Mouse (Mus musculus): ENCODE data around the gene Rbms3. TPM values are rescaled to one million over a fixed set of nuclear protein-coding genes. Genes with fewer than 3 reads are reported as not detected.

Rbms3 gene
- total and polyA plus RNA-seq, 2 experiments = 2.4 to 4.0 TPM

DNA sequence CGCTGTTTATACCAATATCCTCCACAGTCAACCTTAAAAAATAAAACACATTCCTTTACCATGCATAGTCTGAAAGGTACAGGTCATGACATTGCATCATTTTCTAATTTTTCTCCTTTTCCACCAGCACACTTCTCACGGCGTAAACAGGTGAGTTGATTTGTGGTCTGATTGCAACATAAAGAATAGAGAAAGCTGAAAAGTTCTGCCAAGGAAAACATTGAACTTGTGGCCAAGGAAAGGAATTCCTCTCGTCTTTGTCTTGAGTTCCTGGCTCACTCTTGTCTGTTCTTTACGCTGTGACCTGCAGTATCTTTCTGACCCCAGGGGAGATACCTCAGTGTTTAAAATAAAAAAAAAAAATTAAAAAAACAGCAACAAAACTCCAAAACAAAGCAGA is 370.1 kb downstream of the Rbms3 start:
- no peak for DNase-seq (ENCODE audit: extremely low read depth, low read depth, low spot score)
- H3K27me3 ChIP-seq (ENCODE audit: control insufficient read depth, insufficient read depth, low read length) = no peaks in the 10 kb centered on the region
- H3K27ac ChIP-seq (replicated peaks; ENCODE audit: insufficient read depth, low read depth, low read length) = no peak overlapping the region
- 86% methylated on average over 5 of the region's 5 CpGs for WGBS
- H3K4me1 ChIP-seq (ENCODE audit: control insufficient read depth, insufficient read depth, low read length) = no peaks in the 10 kb centered on the region
- no peak for TF ChIP-seq CTCF (IDR thresholded peaks at IDR 0.05; ENCODE audit: low read depth, low read length)
- TF ChIP-seq POLR2A (IDR thresholded peaks at IDR 0.05; ENCODE audit: extremely low read depth, insufficient read depth, low read length) = no peak
- no peak overlapping the region for H3K9ac ChIP-seq (ENCODE audit: low read depth, low read length)
- no peaks in the 10 kb centered on the region for H3K36me3 ChIP-seq (ENCODE audit: control insufficient read depth, insufficient read depth, low read length)
- no peak overlapping the region for H3K4me3 ChIP-seq (ENCODE audit: insufficient read depth, low read depth, low read length)
- no peaks in the 10 kb centered on the region for H3K79me2 ChIP-seq (ENCODE audit: control insufficient read depth, insufficient read depth, low read length)

GRCm38 (mm10) chr9:117253361-117253760 is 376.4 kb downstream of the Rbms3 start:
- Histone ChIP-seq H3K36me3 (ENCODE audit: control insufficient read depth, insufficient read depth, low read length) (no peaks in the 10 kb centered on the region), H3K4me1 (ENCODE audit: control insufficient read depth, insufficient read depth, low read length) (no peaks in the 10 kb centered on the region), H3K79me2 (ENCODE audit: control insufficient read depth, insufficient read depth, low read length) (no peaks in the 10 kb centered on the region), H3K4me3 (ENCODE audit: insufficient read depth, low read depth, low read length) (no peak overlapping the region; the same call in 1 of the 2 replicates), H3K27me3 (ENCODE audit: control insufficient read depth, insufficient read depth, low read length) (no peaks in the 10 kb centered on the region), H3K27ac (replicated peaks; ENCODE audit: insufficient read depth, low read depth, low read length) (no peak overlapping the region), H3K9ac (ENCODE audit: low read depth, low read length) (no peak overlapping the region)
- whole genome bisulfite sequencing = 78% methylated on average over 11 of the region's 11 CpGs
- DNase-seq (ENCODE audit: extremely low read depth, low read depth, low spot score) = no peak
- no peak for TF ChIP-seq CTCF (IDR thresholded peaks at IDR 0.05; ENCODE audit: low read depth, low read length)
- no peak for TF ChIP-seq POLR2A (IDR thresholded peaks at IDR 0.05; ENCODE audit: extremely low read depth, insufficient read depth, low read length)

DNA sequence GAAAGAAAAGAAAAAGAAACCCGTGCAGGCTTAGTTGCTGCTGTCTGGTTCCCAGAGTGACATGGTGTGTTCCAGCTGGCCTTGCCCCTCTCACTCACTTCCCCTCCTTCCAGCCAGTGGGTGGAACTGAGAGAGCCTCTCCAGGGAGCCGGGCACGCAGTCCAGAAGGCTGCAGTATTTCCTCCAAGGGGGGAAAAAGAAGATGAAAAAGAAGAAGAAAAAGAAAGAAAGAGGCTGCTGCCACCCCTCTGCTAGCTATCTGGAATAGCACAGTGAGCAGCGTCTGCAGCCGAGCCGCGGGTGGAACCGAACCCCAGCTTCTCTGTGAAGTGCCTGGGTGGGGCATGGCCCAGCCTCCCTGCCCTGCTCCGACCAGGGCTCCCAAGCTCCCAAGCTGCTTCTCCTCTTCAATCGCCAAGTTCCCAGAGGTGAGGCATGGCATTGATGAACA is 377.3 kb downstream of the Rbms3 start:
- TF ChIP-seq POLR2A (IDR thresholded peaks at IDR 0.05; ENCODE audit: extremely low read depth, insufficient read depth, low read length) = no peak
- Histone ChIP-seq H3K36me3 (ENCODE audit: control insufficient read depth, insufficient read depth, low read length) (no peaks in the 10 kb centered on the region), H3K4me1 (ENCODE audit: control insufficient read depth, insufficient read depth, low read length) (no peaks in the 10 kb centered on the region), H3K4me3 (ENCODE audit: insufficient read depth, low read depth, low read length) (peak overlapping the region; percentile 58), H3K79me2 (ENCODE audit: control insufficient read depth, insufficient read depth, low read length) (no peaks in the 10 kb centered on the region), H3K27me3 (ENCODE audit: control insufficient read depth, insufficient read depth, low read length) (no peaks in the 10 kb centered on the region), H3K9ac (ENCODE audit: low read depth, low read length) (peak overlapping the region; percentile 31; the same call in 1 of the 2 replicates), H3K27ac (replicated peaks; ENCODE audit: insufficient read depth, low read depth, low read length) (0 out of 2 replicates have a peak overlapping the region, but pooled peaks have one; percentile 1)
- DNase-seq (ENCODE audit: extremely low read depth, low read depth, low spot score) = no peak
- WGBS = 2% methylated on average over 10 of the region's 10 CpGs

- DNase-seq (ENCODE audit: extremely low read depth, low read depth, low spot score) = no peak
- Histone ChIP-seq H3K36me3 (ENCODE audit: control insufficient read depth, insufficient read depth, low read length) (no peaks in the 10 kb centered on the region), H3K4me1 (ENCODE audit: control insufficient read depth, insufficient read depth, low read length) (no peaks in the 10 kb centered on the region), H3K27me3 (ENCODE audit: control insufficient read depth, insufficient read depth, low read length) (no peaks in the 10 kb centered on the region), H3K27ac (replicated peaks; ENCODE audit: insufficient read depth, low read depth, low read length) (peak overlapping the region; percentile 42; the same call in 1 of the 2 replicates), H3K79me2 (ENCODE audit: control insufficient read depth, insufficient read depth, low read length) (no peaks in the 10 kb centered on the region), H3K9ac (ENCODE audit: low read depth, low read length) (peak overlapping the region; percentile 54), H3K4me3 (ENCODE audit: insufficient read depth, low read depth, low read length) (peak overlapping the region; percentile 78)
- TF ChIP-seq POLR2A (IDR thresholded peaks at IDR 0.05; ENCODE audit: extremely low read depth, insufficient read depth, low read length) (no peak), CTCF (IDR thresholded peaks at IDR 0.05; ENCODE audit: low read depth, low read length) (no peak)
- 1% methylated on average over 29 of the region's 29 CpGs for WGBS
These were observed 378.0 kb downstream of the Rbms3 start for GRCm38 (mm10) chr9:117251521-117252368.

- no peaks in the 10 kb centered on the region for H3K27me3 ChIP-seq (ENCODE audit: control insufficient read depth, insufficient read depth, low read length)
- TF ChIP-seq POLR2A (IDR thresholded peaks at IDR 0.05; ENCODE audit: extremely low read depth, insufficient read depth, low read length) (no peak), CTCF (IDR thresholded peaks at IDR 0.05; ENCODE audit: low read depth, low read length) (no peak)
These were observed 378.9 kb downstream of the Rbms3 start for GRCm38 (mm10) chr9:117250831-117251165.

More at GRCm38 (mm10) chr9:117250831-117251165, 378.9 kb downstream of the Rbms3 start:
- H3K4me1 ChIP-seq (ENCODE audit: control insufficient read depth, insufficient read depth, low read length) = no peaks in the 10 kb centered on the region
- H3K36me3 ChIP-seq (ENCODE audit: control insufficient read depth, insufficient read depth, low read length) = no peaks in the 10 kb centered on the region
- WGBS = 54% methylated on average over 2 of the region's 2 CpGs
- H3K9ac ChIP-seq (ENCODE audit: low read depth, low read length) = no peak overlapping the region
- DNase-seq (ENCODE audit: extremely low read depth, low read depth, low spot score) = no peak
- no peaks in the 10 kb centered on the region for H3K79me2 ChIP-seq (ENCODE audit: control insufficient read depth, insufficient read depth, low read length)
- H3K4me3 ChIP-seq (ENCODE audit: insufficient read depth, low read depth, low read length) = peak overlapping the region; percentile 78; the same call in 1 of the 2 replicates
- peak overlapping the region; percentile 50; the same call in 1 of the 2 replicates for H3K27ac ChIP-seq (replicated peaks; ENCODE audit: insufficient read depth, low read depth, low read length)

Measured in liver, adult 2 months (tissue).